Mouse (Mus musculus) layer of hippocampus, adult 9-10 months (tissue): ENCODE results near the gene Capns1.
"Not testable (repeated sequence)": the region's sequence is repeated elsewhere in the genome, so short reads cannot be mapped to it uniquely, and the experiment has no call there.

Experiments
- DNase-seq: peaks from one replicate; pipeline ENCODE4 v3.0.0; 2022; ENCODE audit warnings: low spot score

Gene Capns1

DNA sequence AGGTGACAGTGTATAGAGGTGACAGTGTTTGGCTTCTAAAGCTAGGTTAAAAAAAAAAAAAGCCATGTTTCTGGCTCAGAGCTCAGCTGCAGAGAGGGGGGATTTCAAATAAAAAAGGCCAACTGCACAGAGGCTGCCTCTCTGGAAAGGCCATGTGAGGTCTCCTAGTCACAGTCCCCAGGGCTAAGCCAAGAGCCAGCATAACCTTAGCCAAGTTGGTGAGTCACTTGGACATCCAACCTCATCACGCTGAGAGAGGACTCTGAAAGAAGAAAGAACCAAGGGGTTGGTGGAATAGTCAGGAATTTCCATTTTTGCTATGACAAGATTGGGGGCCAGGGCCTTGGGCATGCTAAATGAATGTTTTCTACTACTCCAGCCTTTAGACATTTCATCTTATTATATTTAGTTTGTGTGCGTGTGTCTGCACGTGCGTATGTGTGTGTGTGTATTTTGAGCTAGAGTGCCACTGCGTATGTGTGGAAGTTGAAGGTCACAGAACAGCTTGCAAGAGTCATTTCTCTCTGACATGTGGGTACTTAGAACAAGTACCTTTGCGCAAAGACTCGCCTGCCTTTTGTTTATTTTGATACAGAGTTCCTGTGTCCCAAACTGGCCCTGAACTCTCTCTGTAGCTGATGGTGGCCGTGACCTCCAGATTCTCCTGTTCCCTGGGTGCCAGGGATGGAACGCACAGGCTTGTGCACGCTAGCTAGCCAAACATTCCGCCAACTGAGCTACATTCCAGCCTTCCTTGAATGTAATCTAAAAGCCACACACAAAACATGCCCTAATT is 4.5 kb upstream of the Capns1 start:
- DNase-seq, result no peak

DNA sequence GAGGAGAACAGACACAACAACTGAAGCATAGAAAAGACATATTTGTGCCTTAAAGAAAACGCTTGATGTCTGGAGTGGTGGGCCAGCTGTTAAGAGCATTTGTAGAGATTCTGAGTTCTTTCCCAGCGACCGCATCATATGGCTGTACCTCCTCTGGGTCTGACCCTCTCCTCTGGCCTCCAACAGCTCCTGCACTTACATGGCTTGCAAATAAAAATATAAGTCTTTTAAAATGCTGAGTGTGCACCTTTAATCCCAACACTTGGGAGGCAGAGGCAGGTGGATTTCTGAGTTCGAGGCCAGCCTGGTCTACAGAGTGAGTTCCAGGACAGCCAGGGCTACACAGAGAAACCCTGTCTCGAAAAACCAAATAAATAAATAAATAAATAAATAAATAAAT is 2.0 kb upstream of the Capns1 start:
- not testable (repeated sequence) for DNase-seq

DNA sequence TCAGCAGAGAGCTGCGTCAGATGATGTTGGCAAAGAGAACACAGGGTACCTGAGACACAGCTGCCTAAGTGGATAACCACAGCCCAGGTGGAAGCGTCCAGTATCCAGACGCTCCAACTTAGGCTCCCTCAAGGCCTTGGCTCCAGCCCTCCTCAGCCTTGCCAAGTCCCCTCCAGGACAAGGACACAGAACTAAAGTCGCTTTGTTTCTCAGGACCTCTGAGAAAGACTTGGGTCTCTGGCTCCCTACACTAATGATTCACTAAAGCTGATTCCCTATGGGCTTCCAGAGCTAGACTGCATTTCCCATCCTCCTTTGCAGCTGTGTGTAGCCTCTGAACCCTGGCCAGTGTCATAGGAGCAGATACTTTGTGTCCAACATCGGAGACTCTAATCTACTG is 1.6 kb upstream of the Capns1 start:
- no peak for DNase-seq

DNA sequence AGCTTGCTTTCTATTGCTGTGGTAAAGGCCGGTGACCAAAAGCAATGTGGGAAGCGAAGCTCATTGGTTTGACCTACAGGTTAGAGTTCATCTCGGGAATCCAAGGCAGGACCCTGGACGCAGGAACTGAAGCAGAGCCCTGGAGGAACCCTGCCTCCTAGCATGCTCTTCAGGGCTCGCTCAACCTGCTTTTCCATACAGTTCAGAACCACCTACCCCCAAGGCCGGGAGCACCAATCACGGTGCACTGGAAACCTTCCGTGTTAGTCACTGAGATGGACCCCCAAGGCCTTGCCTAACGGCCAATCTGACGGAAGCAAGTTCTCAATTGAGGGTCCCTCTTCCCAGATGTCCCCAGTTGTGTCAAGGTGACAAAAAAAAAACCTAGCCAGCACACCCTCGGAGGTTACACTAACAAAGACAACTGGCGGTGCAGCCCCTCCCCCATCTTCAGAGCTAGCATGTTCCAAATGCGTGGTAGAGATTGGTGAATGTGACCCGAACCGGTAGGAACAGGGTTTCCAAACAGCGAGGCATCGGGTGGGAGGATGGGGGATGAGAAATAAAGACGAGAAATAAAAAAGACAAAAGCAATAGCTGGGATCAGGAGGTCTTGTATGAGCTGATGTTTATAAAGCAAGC is 1.0 kb upstream of the Capns1 start:
- DNase-seq, result no peak

DNA sequence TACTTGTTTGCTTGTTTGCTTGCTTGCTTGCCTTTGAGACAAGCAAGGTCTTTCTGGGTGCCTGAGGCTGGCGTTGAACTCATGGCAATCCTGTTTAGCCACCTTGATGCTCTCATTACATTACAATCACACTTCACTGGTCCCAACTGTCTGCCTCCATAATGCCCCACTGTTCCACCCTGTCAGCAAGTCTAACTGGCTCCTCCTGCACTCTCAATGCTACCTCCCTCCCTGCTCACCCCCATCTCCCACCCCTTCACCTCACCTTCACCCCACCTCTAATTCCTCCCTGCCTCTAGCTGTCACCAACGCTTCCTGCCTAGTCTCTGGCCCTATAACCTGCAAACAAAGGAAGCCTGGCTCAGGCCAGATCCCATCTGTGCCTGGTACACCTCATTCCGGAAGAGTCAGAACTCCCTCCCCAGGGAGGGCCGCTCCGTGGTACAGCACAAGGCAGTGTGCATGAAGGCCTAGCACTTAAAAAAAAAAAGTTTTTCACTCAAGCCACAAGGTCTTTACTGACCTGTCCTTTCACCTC is 950 bp downstream of the Capns1 start:
- no peak for DNase-seq

DNA sequence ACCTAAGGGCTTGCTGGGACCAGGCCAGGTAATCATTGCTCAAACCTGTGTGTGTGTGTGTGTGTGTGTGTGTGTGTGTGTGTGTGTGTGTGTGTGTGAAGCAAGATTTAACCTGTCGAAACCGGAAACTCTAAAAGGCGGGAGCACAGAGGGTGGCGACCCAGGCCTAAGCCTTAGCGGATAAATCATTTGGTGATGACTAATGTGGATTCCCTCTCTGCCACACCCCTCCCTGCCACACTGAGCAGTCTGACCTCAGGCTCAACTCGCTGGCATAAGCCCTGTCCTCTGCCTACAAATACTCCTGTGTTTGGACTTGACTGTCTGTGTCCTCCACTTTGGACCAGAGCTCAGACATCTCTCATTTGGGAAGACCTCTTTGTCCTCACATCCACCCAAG is 2.4 kb downstream of the Capns1 start:
- DNase-seq, result no peak

DNA sequence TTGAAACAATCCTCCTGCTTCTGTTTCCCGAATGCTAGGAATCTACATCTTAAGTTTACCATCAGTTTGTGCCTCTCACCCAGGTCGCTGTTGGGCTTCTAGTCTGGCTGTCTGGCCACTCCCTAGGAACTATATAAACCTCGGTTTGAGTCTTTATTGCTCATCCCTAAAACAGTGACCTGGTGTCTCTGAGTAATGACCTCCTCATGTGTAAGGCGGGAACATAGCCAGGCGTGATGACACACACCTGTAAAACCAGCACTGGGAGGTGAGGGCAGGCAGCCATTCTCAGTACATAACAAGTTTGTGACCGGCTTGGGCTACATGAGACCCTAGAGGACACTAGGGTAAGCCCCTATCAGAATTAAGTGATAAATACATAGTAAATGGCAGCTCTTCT is 3.1 kb downstream of the Capns1 start:
- no peak for DNase-seq

DNA sequence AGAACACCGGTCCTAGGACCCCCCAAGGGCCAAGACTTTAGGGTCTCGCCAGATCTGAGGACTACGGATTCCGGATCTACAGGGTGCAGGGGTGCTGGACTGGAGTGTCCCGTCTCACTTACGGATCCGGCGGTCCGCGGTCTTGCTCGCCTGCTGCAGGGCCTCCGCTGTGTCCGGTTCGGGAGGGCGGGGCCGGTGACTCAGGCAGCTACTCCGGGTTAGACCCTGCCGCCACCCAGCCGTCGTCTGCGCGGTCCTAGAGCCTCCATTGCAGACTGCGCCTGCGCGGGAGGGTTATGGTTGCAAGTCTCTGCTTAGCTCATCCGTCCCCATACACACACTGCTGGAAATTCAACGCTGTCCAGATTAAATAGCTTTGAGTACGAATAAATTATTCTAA is 3.7 kb downstream of the Capns1 start:
- peak; percentile 69 for DNase-seq

DNA sequence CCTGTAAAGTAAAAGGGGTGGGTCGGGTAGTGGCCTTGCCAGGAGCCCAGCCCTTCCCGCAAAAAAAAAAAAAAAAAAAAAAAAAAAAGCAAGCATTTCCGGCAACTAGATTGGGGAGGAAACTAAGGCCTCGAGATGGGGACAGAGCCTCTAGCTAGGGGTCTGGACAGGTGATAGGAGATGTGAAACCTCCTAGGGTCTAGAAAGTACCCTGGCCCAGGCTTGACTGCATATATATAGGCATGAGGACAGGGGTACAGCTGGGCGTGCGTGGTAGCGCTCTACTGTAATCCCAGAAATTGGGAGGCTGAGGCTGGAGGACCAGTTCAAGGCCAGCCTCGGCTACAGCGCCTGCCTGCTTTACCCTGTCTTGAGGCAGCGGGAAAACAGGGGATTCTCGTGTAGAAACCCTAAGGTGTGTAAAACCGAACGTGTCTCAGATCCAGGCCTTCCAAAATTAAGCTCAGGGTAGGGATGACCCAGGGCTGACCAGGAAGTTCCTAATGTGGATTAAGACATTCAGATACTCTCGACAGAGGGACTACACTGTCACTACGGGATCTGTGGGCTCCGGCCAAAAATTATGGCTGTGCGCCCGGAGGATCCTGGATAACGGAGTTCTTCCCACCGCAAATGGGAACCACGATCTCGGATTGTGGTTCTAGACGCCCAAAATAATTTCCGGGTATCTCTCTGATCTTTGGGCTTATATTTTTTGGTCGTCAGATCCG is 4.3 kb downstream of the Capns1 start:
- DNase-seq, result no peak

DNA sequence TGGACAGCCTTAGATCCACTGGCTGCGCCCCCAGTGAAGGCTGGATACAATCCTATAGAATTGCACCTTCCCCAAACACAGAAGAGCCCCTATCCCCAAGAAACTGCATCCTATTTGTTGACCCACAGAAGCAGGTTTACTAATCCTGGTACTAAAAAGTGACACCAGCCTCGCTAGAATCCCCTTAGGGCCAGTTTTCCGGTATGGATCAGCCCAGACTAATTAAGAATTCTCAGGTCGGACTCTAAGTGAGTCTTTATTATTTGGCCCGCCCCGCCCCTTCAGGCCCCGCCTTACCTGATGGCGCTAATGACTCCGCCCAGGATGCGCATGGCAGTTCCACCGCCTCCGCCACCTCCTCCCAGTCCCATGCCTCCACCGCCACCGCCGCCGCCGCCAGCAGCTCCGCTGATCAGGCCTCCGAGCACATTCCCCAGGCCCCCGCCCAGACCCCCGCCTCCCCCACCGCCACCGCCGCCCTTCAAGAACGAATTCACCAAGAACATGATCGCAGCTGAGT is 5.0 kb downstream of the Capns1 start:
- DNase-seq, result no peak

DNA sequence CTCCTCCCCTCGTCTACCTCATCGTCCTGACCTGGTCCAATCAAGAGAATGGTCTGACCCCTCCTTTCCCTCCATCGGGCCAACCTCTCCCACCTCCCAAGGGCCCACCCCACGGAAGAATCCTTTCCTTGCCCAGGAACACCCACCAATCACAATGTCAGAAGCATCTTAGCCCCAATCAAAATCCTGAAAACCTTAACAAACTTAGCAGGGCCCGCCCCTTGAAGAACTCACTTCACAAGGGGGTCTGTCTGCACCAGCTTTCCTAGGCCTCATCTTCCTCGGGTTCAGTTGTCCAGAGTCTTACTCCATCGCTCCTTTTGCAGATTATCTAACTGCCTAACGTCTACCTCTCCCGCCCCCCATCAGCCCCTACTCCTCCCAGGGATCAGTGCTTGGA is 5.6 kb downstream of the Capns1 start:
- no peak for DNase-seq

DNA sequence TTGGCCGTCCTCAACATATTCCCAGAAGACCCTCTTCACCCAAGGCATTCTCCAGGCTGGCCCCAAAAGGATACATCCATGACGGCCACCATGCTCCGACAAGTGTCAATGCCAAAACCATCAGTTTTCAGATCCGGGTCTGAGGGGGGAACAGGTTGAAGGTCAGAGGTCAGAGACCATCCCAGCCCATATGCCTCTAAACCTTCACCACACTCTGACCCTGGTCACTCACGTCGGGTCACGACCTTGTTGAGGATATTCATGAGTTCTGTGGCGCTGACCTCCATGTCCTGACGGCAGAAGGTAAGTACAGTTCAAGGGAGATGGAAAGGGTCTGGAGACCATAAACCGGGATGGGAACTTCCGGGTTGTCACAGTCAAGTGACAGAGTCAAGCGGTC is 6.5 kb downstream of the Capns1 start:
- no peak for DNase-seq

DNA sequence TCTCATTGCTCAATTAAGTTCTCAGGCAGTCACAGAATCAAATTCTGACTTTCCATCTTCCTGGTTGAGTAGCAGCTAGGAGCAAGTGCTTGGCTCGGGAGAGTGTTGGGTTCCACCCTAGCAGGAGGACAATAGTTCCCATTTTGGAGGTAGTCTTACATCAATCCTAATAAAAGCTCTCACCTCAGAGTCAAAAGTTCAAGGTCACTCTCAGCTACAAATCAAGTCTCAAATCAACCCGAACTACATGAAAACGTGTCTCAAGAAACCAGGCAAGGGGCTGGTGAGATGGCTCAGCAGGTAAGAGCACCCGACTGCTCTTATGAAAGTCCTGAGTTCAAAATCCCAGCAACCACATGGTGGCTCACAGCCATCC is 9.5 kb downstream of the Capns1 start:
- no peak for DNase-seq

DNA sequence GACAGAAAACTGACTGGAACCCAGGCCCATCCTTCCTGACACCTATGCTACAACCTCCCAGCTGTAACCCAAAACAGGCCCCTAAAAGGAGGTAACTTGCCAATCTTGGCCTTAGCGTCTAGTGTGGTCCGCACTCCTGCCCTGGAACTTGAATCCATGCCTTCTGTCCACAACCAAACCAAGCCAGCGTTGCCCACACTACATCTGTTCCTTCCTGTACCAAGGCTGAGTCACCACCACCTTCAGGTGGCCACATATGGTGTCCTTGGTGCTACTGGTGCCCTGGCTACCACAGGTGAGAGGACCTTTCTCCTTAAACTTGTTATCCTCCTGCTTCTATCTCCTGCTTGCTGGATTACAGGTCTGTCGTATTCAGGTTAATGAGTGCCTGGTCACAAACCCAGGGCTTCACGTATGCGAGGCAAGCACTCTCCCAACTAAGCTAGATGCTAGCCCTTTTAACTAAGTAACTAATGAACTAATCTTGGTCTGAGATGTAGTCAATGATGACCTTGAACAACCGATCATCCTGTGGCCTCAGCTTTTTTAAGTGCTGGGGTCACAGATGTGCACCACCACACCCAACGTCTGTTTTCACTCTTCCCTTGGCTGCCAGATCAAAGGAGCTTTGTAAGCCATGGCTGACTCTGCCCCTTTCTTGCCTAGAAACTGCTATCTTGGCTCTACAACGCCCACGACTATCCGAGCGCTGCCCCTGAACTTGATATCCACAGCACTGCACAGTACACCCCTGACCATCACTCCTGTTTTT is 10.1 kb downstream of the Capns1 start:
- no peak for DNase-seq

DNA sequence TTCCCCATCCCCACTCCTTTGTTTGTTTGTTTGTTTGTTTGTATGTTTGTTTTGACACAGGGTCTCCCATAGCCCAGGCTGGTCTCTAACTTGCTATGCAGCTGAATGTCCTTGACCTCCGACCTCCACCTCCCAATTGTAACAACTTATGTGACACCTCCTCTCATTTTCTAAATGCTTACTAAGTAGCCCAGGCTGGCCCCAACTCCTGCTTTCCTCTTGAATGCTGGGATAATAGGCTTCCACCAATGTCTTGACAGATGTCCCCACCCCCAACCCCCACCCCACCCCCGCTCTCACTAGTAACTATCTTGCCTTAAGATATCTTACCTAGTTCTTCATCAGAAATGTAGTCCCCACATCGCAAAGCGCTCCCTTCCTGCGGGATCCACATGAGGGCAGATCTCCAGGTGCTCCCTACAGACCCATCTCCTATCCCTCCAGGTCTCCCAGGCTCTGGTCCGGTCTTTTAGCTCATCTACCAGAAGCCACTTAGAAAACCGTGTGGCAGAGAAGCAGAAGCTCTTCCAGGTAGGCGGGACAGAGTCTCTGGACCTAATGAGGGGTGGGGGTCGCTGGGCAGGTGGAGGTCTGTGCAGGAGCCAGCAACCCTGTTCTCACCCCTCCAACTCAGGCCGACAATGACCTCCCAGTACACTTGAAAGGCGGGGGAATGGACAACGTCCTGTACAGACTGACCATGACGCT is 13.8 kb downstream of the Capns1 start:
- no peak for DNase-seq

DNA sequence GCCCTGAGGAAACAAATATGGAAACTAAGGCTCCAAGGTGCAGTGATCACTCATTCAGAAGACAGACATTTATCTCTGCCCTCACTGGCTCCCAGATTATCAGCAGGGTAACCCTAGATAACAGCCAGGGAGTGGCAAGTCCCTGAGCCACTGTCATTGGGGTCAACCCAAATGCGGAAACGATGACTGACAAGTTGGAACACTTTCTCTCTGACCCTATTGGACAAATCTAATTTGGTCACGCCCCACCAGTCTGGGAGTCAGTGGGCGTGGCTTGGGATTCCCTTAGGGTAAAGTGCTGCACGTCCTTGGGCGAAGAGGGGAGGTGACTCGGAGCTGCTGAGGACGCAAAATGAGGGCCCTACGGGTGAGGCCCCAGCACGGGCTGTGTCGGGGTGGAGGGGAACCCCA is 14.7 kb downstream of the Capns1 start, which contains the start of gene Cox7a1:
TSS of gene Cox7a1 (plus strand) at position 266 of the 411 bp plus-strand sequence.
- peak; percentile 51 for DNase-seq

DNA sequence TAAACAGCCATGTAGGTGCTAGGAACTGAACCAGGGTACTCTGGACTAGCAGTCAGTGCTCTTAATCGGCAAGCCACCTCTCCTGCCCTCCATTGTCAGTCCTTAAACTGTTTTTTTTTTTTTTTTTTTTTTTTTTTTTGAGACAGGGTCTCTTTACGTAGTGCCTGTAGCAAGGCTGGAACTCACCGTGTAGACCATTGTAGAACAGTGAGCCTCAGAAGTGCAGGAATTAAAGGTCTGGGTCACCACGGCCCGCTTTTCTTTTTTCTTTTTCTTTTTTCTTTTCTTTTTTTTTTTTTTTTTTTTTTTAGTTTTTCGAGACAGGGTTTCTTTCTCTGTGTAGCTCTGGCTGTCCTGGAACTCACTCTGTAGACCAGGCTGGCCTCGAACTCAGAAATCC is 15.4 kb downstream of the Capns1 start:
- not testable (repeated sequence) for DNase-seq

DNA sequence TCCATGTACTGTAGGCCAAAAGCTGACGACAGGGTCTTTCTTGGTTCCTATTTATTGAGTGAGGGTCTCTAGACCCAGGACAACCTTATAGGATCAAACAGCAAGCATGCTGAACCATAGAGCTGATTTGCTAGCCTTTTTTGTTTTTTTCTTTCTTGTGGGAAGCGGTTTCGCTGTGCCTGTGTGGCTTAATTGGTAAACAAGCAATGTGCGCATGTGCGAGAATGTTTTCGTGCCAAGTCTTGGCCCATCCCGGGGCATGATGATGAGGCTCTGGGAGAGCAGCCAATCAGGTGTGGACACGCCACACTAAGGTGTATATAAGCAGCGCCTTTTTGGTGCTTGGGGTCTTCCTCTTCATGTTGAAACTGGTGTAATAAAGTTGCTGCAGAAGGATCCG is 16.7 kb downstream of the Capns1 start:
- not testable (repeated sequence) for DNase-seq

DNA sequence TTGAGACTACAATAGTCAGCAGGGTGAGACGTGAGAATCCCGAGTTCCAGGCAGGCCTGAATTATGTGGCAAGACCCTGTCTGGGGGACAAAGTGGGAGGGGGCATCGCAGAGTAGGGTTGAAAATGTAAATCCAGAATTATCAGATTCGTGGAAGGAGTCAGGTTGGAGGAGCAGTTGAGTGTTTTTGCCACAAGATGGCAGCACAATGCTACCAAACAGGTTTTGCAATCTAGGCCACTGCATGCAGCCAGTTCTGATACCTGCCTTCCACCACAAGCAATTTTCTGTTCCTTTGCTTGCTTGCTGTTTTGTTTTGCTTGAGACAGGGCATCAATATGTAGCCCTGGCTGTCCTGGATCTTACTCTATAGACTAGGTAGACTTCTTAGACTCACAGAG is 17.3 kb downstream of the Capns1 start:
- peak; percentile 77 for DNase-seq

DNA sequence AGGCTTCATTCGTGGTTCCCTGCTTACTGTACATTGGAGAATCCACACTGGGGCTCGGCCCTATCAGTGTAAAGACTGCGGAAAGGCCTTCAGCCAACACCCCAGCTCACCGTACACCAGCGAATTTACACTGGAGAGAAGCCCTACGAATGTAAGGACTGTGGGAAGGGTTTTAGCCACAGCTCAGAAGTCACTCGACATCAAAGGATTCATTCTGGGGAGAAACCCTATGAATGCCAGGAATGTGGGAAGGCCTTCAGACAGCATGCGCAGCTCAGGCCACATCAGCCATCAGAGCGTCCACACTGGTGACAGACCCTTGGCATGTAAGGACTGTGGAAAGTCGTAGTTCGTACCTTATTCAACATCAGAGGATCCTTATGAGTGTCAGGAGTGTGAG is 20.4 kb downstream of the Capns1 start:
- DNase-seq, result no peak

DNA sequence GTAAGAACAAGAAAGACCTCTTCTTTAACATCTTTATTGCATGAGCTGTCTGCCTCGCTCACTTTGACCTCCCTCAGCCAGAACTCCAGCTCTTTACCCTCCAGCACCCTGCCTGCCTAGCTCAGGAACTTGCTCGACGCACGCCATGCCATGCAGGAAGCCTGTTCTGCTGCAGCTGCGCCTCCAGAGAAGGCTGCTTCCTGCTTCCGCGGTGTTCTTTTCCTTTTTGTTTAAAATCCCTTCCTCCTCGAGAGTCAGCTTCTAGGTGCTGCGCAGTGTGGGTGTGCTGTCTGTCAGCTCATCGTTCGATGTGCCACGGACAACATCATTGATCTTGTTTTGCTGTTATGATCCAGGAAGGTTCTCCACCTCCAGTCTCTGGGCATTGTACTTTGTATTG is 22.1 kb downstream of the Capns1 start:
- no peak for DNase-seq
